Mouse (Mus musculus): ENCODE measurements around the gene Pld1. TPM values are rescaled to one million over a fixed set of nuclear protein-coding genes. Genes with fewer than 3 reads are reported as not detected.

Pld1 gene
- 2.7 and 4.8 TPM in 2 replicates for polyA plus RNA-seq (2012; rRNA removed)

- peak; percentile 47 for DNase-seq (ENCODE audit: low read depth)
These were observed at the start of gene Pld1 for GRCm38 (mm10) chr3:27938381-27939323. Pld1 (plus strand) TSS chr3:27938695.

GRCm38 (mm10) chr3:27896318-27896892 lies 42.1 kb upstream of the Pld1 start, which contains the start of gene Tmem212:
Tmem212 (minus strand) TSS chr3:27896368.
- DNase-seq (ENCODE audit: low read depth) = no peak

- DNase-seq (ENCODE audit: low read depth) = no peak
These were observed 40.3 kb upstream of the Pld1 start for GRCm38 (mm10) chr3:27898178-27898577.

DNA sequence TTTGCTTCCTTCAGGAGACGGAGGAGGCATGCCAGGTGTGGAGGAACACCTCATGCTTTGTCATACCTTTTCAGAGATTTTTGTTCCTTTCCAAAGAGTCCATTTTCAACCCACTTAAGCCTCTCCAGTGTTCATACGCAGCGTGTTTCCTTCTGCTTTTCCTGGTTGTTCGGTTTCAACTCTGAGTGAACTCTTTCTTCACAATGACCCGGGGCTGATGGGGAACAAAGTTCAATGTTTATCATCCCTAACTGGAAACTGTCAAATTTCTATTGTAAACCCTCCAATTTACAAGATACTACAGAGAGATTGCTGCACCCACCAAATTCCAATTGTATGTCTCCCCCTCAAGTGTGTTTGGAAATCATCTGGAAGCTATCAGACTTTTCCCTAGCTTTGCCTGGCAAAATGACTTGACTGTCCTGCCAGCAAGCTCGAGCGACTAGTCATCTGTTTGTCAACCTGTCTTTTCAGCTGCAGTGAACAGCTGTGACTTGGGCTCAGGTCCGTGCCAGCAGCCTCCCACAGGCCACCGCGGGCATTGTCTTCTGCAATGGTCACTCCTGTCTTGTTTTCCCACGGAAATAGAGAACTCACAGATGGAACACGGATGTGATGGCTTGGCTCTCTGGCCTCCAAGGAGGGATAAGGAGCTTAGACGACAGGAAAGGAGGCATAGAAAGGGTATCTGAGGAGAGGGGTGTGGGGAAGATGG lies 39.3 kb upstream of the Pld1 start:
- peak; percentile 55 for DNase-seq (ENCODE audit: low read depth)

DNA sequence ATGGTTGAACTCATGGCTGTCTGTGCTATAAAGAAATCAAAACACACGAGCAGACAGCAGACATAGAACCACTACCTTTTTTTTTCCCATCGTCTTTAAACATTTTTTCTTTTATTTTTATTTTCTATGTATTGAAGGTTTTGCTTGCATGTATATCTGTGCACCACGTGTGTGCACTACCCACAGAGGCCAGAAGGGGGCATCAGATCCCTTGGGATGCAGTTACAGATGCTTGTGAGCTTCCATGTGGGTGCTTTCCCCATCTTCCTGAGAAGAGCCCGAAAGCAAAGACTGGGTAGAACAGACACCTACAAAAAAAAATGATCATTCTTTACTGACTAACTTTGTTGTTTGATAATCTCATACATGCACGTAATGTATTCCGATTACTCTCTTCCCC lies 36.6 kb upstream of the Pld1 start:
- no peak for DNase-seq (ENCODE audit: low read depth)

DNA sequence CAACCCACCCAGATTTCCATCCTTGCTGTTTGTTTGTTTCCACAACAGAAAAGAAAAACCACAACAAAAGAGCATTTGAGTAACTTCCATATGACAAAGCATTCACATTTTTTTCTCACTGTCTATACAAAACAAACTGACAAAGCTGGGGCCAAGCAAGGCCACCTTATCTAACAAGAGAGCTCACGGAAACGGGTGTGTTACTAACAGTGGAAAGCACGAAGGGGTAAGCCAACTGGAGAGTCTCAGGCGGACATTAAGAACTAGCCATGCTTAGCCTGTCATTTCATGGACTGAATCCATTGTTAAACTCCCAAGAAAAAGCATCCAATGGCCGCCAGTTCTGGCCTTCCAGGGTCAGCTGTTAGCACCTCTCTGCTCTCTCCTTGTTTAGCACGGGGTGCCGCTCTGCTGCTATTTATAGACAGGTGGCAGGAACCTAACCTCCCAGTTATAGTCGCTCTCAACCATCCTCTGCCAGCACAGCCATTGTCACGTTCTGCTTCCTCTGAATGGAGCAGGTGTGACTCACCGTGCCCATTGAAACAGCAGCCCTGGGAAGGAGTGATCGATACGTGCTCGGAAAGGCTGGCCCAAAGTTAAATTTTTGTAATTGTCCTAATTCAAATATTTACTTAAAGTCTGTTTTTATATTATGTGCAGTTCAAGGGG lies 33.7 kb upstream of the Pld1 start:
- DNase-seq (ENCODE audit: low read depth) = no peak

GRCm38 (mm10) chr3:27906647-27907209 lies 31.8 kb upstream of the Pld1 start:
- no peak for DNase-seq (ENCODE audit: low read depth)

DNA sequence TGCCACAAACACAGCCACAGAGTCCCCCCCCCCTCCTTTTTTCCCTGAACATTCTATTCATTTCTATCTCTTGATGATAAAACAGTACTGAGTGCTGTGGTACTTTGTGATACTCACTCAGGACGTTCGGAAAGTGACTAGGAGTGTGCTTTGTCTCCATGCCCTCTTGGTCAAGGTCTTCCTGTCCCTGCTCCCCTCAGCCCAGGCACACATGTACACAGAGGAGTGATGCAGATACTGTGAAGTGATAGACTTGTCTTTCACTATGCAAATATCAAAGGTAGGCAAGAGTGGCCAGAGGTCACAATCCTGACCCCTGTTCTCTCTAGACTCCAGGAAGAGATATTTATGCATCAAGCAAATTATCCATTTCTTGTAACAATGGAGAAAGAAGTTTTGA lies 31.2 kb upstream of the Pld1 start:
- DNase-seq (ENCODE audit: low read depth) = no peak

- no peak for DNase-seq (ENCODE audit: low read depth)
These were observed 30.2 kb upstream of the Pld1 start for GRCm38 (mm10) chr3:27908316-27908715.

- no peak for DNase-seq (ENCODE audit: low read depth)
These were observed 29.5 kb upstream of the Pld1 start for GRCm38 (mm10) chr3:27909016-27909415.

- DNase-seq (ENCODE audit: low read depth) = no peak
These were observed 19.6 kb upstream of the Pld1 start for GRCm38 (mm10) chr3:27918656-27919436.

DNA sequence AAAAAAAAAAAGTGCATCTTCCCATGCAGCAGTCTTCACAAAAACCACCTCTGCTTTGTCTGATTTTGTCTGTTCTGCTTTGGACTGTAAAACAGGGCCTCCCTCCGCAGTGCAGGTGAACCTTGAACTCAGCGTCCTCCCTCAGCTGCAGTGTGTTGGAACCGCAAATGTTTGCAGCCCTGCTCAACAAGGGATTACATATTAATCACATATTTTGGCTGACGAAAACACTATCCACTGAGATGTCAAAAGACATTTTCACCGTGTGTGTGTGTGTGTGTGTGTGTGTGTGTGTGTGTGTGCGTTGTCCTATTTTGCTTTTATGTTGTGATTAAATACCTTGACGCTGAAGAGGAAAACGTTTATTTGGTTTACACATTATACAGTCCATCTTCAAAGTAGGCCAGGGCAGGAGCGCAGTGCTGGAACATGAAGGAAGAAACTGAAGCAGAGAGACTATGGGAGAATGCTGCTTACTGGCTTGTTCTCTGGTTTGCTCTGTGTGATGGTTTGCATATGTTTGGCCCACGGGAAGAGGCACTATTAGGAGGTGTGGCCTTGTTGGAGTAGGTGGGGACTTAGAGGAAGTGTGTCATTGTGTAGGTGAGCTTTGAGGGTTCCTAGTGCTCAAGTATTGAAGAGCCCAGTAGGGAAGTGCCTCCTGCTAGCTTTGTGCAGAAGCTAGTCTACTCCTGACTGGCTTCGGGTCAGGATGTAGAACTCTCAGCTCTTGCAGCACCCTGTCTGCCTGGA lies 17.1 kb upstream of the Pld1 start:
- DNase-seq (ENCODE audit: low read depth) = no peak

DNA sequence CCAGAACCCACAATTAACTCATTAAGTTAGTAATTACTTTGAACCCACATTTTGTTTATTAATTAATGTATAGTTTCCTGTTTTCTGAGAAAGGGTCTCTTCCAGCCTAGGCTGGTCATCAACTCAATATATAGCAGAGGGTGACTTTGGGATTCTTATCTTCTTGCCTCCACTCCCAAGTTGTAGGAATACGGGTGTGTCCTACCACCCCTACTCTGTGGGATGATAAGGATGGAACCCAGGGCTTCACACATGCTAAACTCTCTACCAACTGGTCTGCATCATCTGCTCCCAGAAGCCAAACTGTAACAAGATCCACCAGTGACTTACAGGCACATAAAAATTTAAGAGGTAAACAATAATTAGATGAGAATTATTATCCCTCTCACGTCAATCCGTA lies 14.5 kb upstream of the Pld1 start:
- DNase-seq (ENCODE audit: low read depth) = no peak

DNA sequence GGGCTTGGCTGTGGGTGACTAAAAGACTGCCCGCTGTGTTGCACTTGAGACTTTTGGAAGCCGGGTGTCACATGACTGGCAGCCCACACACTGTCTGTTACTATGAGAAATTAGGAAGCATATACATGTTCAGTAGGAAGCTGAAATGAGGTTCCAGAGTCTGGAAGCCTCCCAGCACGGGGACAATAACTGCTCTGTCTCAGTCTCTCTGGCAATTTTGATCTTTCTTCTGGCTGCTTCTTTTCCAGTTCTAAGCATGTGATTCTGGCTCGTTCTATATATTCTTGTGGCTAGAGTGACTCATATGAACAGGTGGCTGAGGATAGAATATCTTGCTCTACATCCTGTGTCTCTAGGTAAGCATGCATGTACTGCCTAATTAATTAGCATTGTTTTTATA lies 9.3 kb upstream of the Pld1 start:
- no peak for DNase-seq (ENCODE audit: low read depth)

- no peak for DNase-seq (ENCODE audit: low read depth)
These were observed 6.1 kb upstream of the Pld1 start for GRCm38 (mm10) chr3:27932391-27932790.

DNA sequence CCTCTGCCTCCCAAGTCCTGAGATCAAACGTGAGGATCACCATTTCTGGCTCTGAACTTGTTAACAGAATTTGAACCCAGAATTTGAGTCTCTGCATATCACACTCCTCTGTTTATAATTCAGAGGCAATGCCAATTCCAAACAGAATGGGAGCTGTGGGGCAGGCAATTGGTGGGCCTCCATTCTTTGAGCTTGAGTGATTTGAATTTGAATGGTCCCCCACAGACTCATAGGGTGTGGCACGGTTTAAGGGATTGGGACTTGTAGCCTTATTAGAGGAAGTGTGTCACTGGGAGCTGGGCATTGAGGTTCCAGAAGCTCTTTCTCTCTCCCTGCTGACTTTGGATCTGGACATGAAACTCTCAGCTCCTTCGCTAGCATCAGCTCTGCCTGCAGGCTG lies 2.9 kb upstream of the Pld1 start:
- no peak for DNase-seq (ENCODE audit: low read depth)

- no peak for DNase-seq (ENCODE audit: low read depth)
These were observed 1.8 kb upstream of the Pld1 start for GRCm38 (mm10) chr3:27936731-27937130.

DNA sequence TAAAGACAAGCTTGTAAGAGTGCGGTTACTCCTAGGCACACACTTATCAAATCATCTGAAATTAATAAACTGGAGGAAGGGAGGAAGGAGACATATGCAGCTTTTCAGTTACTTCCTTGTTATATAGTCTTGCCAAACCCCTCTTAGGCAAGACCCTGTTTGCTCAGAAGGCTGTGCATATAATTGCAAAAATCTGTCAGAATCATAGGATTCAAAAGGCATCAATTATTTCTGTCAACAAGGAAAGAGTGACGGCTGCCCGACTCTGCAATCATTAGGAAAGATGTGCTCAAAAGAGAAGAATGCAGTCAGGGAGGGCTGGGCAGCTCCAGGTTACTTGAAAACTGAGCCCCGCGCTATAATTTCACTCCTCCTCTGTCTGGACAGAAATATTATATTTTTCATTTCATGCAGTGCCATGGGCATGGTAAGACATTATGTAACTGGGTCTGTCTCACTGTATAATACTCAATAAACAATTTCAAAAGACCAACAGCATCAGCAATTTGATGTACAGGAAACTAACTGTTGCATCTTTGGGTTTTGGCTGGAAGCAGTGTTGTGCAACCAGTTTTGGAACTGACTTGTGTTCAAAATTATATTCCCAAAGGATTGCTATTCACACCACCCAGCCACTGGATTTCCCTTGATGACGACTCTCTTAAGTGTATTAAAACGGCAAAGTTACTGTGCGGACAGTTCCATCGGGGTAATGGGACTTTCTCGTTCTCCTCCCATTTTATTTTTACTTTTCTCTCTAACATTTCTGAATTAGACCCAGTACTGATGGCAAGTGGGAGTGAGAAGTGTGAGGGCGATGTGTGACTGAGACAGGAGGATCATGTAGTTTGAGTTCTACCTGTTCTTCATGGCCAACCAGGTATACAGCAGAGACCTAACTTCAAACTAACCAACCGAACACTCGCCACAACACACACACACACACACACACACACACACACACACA lies 1.1 kb upstream of the Pld1 start:
- DNase-seq (ENCODE audit: low read depth) = no peak

GRCm38 (mm10) chr3:27941634-27942033 lies 3.1 kb downstream of the Pld1 start:
- no peak for DNase-seq (ENCODE audit: low read depth)

Measured in gonadal fat pad, adult 2 months (tissue).